Mouse (Mus musculus): Measurements from ENCODE around the gene Ntn5. TPM values are rescaled to one million over a fixed set of nuclear protein-coding genes. Genes with fewer than 3 reads are reported as not detected.

Gene Ntn5
- polyA plus RNA-seq, 1 experiment from 2014 or later: 0.95 TPM

- no peaks in the 10 kb centered on the region for H3K27me3 ChIP-seq (ENCODE audit: control insufficient read depth, insufficient read depth, low read depth, low read length)
- H3K4me3 ChIP-seq (ENCODE audit: low read length): peak overlapping the region; percentile 68
- H3K9ac ChIP-seq (ENCODE audit: low read length): peak overlapping the region; percentile 80
- H3K4me1 ChIP-seq (replicated peaks; ENCODE audit: control insufficient read depth, insufficient read depth, low read length): peaks cover 40% of the 10 kb centered on the region
- H3K36me3 ChIP-seq (ENCODE audit: control insufficient read depth, insufficient read depth, low read length): peaks cover 11% of the 10 kb centered on the region; the same call in 1 of the 2 replicates
- 0 out of 2 replicates have a peak, but pooled peaks have one; percentile 5 for ATAC-seq (ENCODE audit: low read depth)
- WGBS: under 1% methylated on average over 26 of the region's 45 CpGs
- H3K4me2 ChIP-seq (ENCODE audit: low read depth, low read length): peak overlapping the region; percentile 97
- H3K9me3 ChIP-seq (ENCODE audit: control insufficient read depth, low read length): no peaks in the 10 kb centered on the region
- peak overlapping the region; percentile 53 for H3K27ac ChIP-seq (ENCODE audit: low read length)
Observed at GRCm38 (mm10) chr7:45706721-45707241, 23.0 kb downstream of the Ntn5 start.

GRCm38 (mm10) chr7:45707375-45707967 lies 23.6 kb downstream of the Ntn5 start:
- Histone ChIP-seq H3K4me2 (ENCODE audit: low read depth, low read length) (peak overlapping the region; percentile 97), H3K9me3 (ENCODE audit: control insufficient read depth, low read length) (no peaks in the 10 kb centered on the region), H3K4me1 (replicated peaks; ENCODE audit: control insufficient read depth, insufficient read depth, low read length) (peaks cover 40% of the 10 kb centered on the region), H3K27ac (ENCODE audit: low read length) (peak overlapping the region; percentile 43), H3K4me3 (ENCODE audit: low read length) (peak overlapping the region; percentile 68), H3K27me3 (ENCODE audit: control insufficient read depth, insufficient read depth, low read depth, low read length) (no peaks in the 10 kb centered on the region), H3K36me3 (ENCODE audit: control insufficient read depth, insufficient read depth, low read length) (peaks cover 16% of the 10 kb centered on the region; the same call in 1 of the 2 replicates), H3K9ac (ENCODE audit: low read length) (peak overlapping the region; percentile 80)
- peak; percentile 23 for ATAC-seq (ENCODE audit: low read depth)
- WGBS: 0% methylated on average over 27 of the region's 27 CpGs

- Histone ChIP-seq H3K27me3 (ENCODE audit: control insufficient read depth, insufficient read depth, low read depth, low read length) (no peaks in the 10 kb centered on the region), H3K36me3 (ENCODE audit: control insufficient read depth, insufficient read depth, low read length) (peaks cover 24% of the 10 kb centered on the region), H3K4me3 (ENCODE audit: low read length) (peak overlapping the region; percentile 68; the same call in 1 of the 2 replicates), H3K4me1 (replicated peaks; ENCODE audit: control insufficient read depth, insufficient read depth, low read length) (peaks cover 43% of the 10 kb centered on the region), H3K9ac (ENCODE audit: low read length) (peak overlapping the region; percentile 80), H3K4me2 (ENCODE audit: low read depth, low read length) (peak overlapping the region; percentile 97), H3K9me3 (ENCODE audit: control insufficient read depth, low read length) (no peaks in the 10 kb centered on the region), H3K27ac (ENCODE audit: low read length) (no peak overlapping the region)
- WGBS: 29% methylated on average over 13 of the region's 13 CpGs
- ATAC-seq (ENCODE audit: low read depth): no peak
Observed at GRCm38 (mm10) chr7:45708221-45708761, 24.5 kb downstream of the Ntn5 start.

GRCm38 (mm10) chr7:45709036-45709435 lies 25.2 kb downstream of the Ntn5 start:
- Histone ChIP-seq H3K4me1 (replicated peaks; ENCODE audit: control insufficient read depth, insufficient read depth, low read length) (peaks cover 38% of the 10 kb centered on the region), H3K9ac (ENCODE audit: low read length) (no peak overlapping the region), H3K4me3 (ENCODE audit: low read length) (no peak overlapping the region), H3K9me3 (ENCODE audit: control insufficient read depth, low read length) (no peaks in the 10 kb centered on the region), H3K36me3 (ENCODE audit: control insufficient read depth, insufficient read depth, low read length) (peaks cover 26% of the 10 kb centered on the region), H3K27me3 (ENCODE audit: control insufficient read depth, insufficient read depth, low read depth, low read length) (no peaks in the 10 kb centered on the region), H3K4me2 (ENCODE audit: low read depth, low read length) (no peak overlapping the region), H3K27ac (ENCODE audit: low read length) (no peak overlapping the region)
- WGBS: 38% methylated on average over 6 of the region's 6 CpGs
- ATAC-seq (ENCODE audit: low read depth): no peak

GRCm38 (mm10) chr7:45709677-45710355 lies 26.0 kb downstream of the Ntn5 start:
- Histone ChIP-seq H3K27ac (ENCODE audit: low read length) (no peak overlapping the region), H3K9me3 (ENCODE audit: control insufficient read depth, low read length) (no peaks in the 10 kb centered on the region), H3K36me3 (ENCODE audit: control insufficient read depth, insufficient read depth, low read length) (peaks cover 26% of the 10 kb centered on the region), H3K4me1 (replicated peaks; ENCODE audit: control insufficient read depth, insufficient read depth, low read length) (peaks cover 41% of the 10 kb centered on the region), H3K4me3 (ENCODE audit: low read length) (no peak overlapping the region), H3K9ac (ENCODE audit: low read length) (no peak overlapping the region), H3K4me2 (ENCODE audit: low read depth, low read length) (no peak overlapping the region), H3K27me3 (ENCODE audit: control insufficient read depth, insufficient read depth, low read depth, low read length) (no peaks in the 10 kb centered on the region)
- no peak for ATAC-seq (ENCODE audit: low read depth)
- WGBS: 55% methylated on average over 14 of the region's 14 CpGs

GRCm38 (mm10) chr7:45710477-45711191 lies 26.8 kb downstream of the Ntn5 start:
- H3K4me2 ChIP-seq (ENCODE audit: low read depth, low read length): no peak overlapping the region
- no peak for ATAC-seq (ENCODE audit: low read depth)
- no peaks in the 10 kb centered on the region for H3K9me3 ChIP-seq (ENCODE audit: control insufficient read depth, low read length)
- 89% methylated on average over 20 of the region's 20 CpGs for WGBS
- H3K4me1 ChIP-seq (replicated peaks; ENCODE audit: control insufficient read depth, insufficient read depth, low read length): peaks cover 39% of the 10 kb centered on the region
- H3K36me3 ChIP-seq (ENCODE audit: control insufficient read depth, insufficient read depth, low read length): peaks cover 26% of the 10 kb centered on the region
- no peak overlapping the region for H3K27ac ChIP-seq (ENCODE audit: low read length)
- no peaks in the 10 kb centered on the region for H3K27me3 ChIP-seq (ENCODE audit: control insufficient read depth, insufficient read depth, low read depth, low read length)
- no peak overlapping the region for H3K9ac ChIP-seq (ENCODE audit: low read length)
- no peak overlapping the region for H3K4me3 ChIP-seq (ENCODE audit: low read length)

GRCm38 (mm10) chr7:45711316-45712021 lies 27.6 kb downstream of the Ntn5 start:
- H3K4me3 ChIP-seq (ENCODE audit: low read length): no peak overlapping the region
- peaks cover 37% of the 10 kb centered on the region for H3K4me1 ChIP-seq (replicated peaks; ENCODE audit: control insufficient read depth, insufficient read depth, low read length)
- peaks cover 26% of the 10 kb centered on the region for H3K36me3 ChIP-seq (ENCODE audit: control insufficient read depth, insufficient read depth, low read length)
- no peak overlapping the region for H3K4me2 ChIP-seq (ENCODE audit: low read depth, low read length)
- H3K9me3 ChIP-seq (ENCODE audit: control insufficient read depth, low read length): no peaks in the 10 kb centered on the region
- 88% methylated on average over 24 of the region's 24 CpGs for WGBS
- no peak overlapping the region for H3K9ac ChIP-seq (ENCODE audit: low read length)
- H3K27me3 ChIP-seq (ENCODE audit: control insufficient read depth, insufficient read depth, low read depth, low read length): no peaks in the 10 kb centered on the region
- no peak for ATAC-seq (ENCODE audit: low read depth)
- no peak overlapping the region for H3K27ac ChIP-seq (ENCODE audit: low read length)

- ATAC-seq (ENCODE audit: low read depth): no peak
- H3K36me3 ChIP-seq (ENCODE audit: control insufficient read depth, insufficient read depth, low read length): peaks cover 26% of the 10 kb centered on the region
Observed at GRCm38 (mm10) chr7:45712022-45712757, 28.4 kb downstream of the Ntn5 start.

More at GRCm38 (mm10) chr7:45712022-45712757, 28.4 kb downstream of the Ntn5 start:
- Histone ChIP-seq H3K27me3 (ENCODE audit: control insufficient read depth, insufficient read depth, low read depth, low read length) (no peaks in the 10 kb centered on the region), H3K9me3 (ENCODE audit: control insufficient read depth, low read length) (no peaks in the 10 kb centered on the region), H3K27ac (ENCODE audit: low read length) (no peak overlapping the region), H3K4me2 (ENCODE audit: low read depth, low read length) (no peak overlapping the region), H3K4me1 (replicated peaks; ENCODE audit: control insufficient read depth, insufficient read depth, low read length) (peaks cover 42% of the 10 kb centered on the region), H3K9ac (ENCODE audit: low read length) (no peak overlapping the region), H3K4me3 (ENCODE audit: low read length) (no peak overlapping the region)
- 79% methylated on average over 21 of the region's 21 CpGs for WGBS

Data from lung, embryonic 16.5 days (tissue).